Mouse (Mus musculus) limb, embryonic 11.5 days (tissue): ENCODE data around the gene Gm5105. TPM values are rescaled to one million over a fixed set of nuclear protein-coding genes. Genes with fewer than 3 reads are reported as not detected.

ENCODE experiments used
- ATAC-seq: fragments of 200-750 bp; cut with Nextera tagmentation; 2 replicates; pipeline ENCODE4 v1.8.0; 2017; ENCODE audit warnings: low read depth; ENCODE audit not compliant: insufficient number of reproducible peaks, low FRiP score, low TSS enrichment
- DNase-seq: peaks from one replicate; pipeline ENCODE4 v3.0.0-alpha.2; 2015; ENCODE audit warnings: low spot score
- H3K27ac ChIP-seq: fragments of 300-500 bp; sonication (generic); replicated peaks from 2 replicates; pipeline ENCODE4 v1.5.1; 2014; ENCODE audit warnings: low read depth, mild to moderate bottlenecking, low read length
- H3K27me3 ChIP-seq: fragments of 300-500 bp; sonication (generic); 2 replicates; pipeline ENCODE4 v1.6.1; 2014; ENCODE audit warnings: mild to moderate bottlenecking, low read length, mixed read lengths; ENCODE audit not compliant: control insufficient read depth, insufficient read depth
- H3K36me3 ChIP-seq: fragments of 300-500 bp; sonication (generic); 2 replicates; pipeline ENCODE4 v1.6.1; 2014; ENCODE audit warnings: mild to moderate bottlenecking, low read length, moderate library complexity, mixed read lengths; ENCODE audit not compliant: control insufficient read depth, insufficient read depth
- H3K4me1 ChIP-seq: fragments of 300-500 bp; sonication (generic); 2 replicates; pipeline ENCODE4 v1.6.1; 2014; ENCODE audit warnings: low read length, mixed read lengths; ENCODE audit not compliant: control insufficient read depth, insufficient read depth
- H3K4me2 ChIP-seq: fragments of 300-500 bp; sonication (generic); 2 replicates; pipeline ENCODE4 v1.6.1; 2014; ENCODE audit warnings: low read depth, mild to moderate bottlenecking, moderate library complexity; ENCODE audit not compliant: severe bottlenecking
- H3K4me3 ChIP-seq: fragments of 300-500 bp; sonication (generic); 2 replicates; pipeline ENCODE4 v1.5.1; 2014; ENCODE audit warnings: low read depth, low read length
- H3K9ac ChIP-seq: fragments of 300-500 bp; sonication (generic); 2 replicates; pipeline ENCODE4 v1.6.1; 2014; ENCODE audit warnings: mild to moderate bottlenecking, low read length
- H3K9me3 ChIP-seq: fragments of 300-500 bp; sonication (generic); 2 replicates; pipeline ENCODE4 v1.6.1; 2016; ENCODE audit warnings: low read length; ENCODE audit not compliant: control insufficient read depth
- WGBS: fragments of 180-500 bp; shearing (Covaris S2); extraction: QIAGEN DNeasy Blood & Tissue Kit; methylation state at CpG from one replicate; pipeline ENCODE4 v1.1.7; 2014; 5-methylcytosine and 5-hydroxymethylcytosine counted together
- polyA plus RNA-seq: library from polyadenylated mRNA; unstranded; fragments of >200 nt; fragmentation: Nextera tagmentation; extraction: Ambion mirVana; gene quantifications from 2 replicates; pipeline ENCODE4 v1.2.1, GENCODE M21; 2014

Gene Gm5105
- polyA plus RNA-seq, 1 experiment from 2014 or later = not detected

GRCm38 (mm10) chr3:138075209-138075608, 8.0 kb upstream of the Gm5105 start:
- ATAC-seq = no peak
- Histone ChIP-seq H3K36me3 (no peaks in the 10 kb centered on the region), H3K4me3 (no peak overlapping the region), H3K4me1 (no peaks in the 10 kb centered on the region; the same call in 1 of the 2 replicates), H3K9me3 (no peaks in the 10 kb centered on the region), H3K9ac (no peak overlapping the region), H3K27me3 (no peaks in the 10 kb centered on the region), H3K4me2 (no peak overlapping the region), H3K27ac (no peak overlapping the region)
- no peak for DNase-seq
- 82% methylated on average over 8 of the region's 8 CpGs for whole genome bisulfite sequencing

GRCm38 (mm10) chr3:138074214-138074613, 7.0 kb upstream of the Gm5105 start:
- no peak overlapping the region for H3K9ac ChIP-seq
- no peaks in the 10 kb centered on the region for H3K27me3 ChIP-seq
- no peaks in the 10 kb centered on the region for H3K9me3 ChIP-seq
- DNase-seq (no peak), ATAC-seq (peak; percentile 36; the same call in 1 of the 2 replicates)
- no peak overlapping the region for H3K4me3 ChIP-seq
- no peak overlapping the region for H3K27ac ChIP-seq
- no peaks in the 10 kb centered on the region for H3K36me3 ChIP-seq
- H3K4me1 ChIP-seq = no peaks in the 10 kb centered on the region; the same call in 1 of the 2 replicates
- WGBS = 83% methylated on average over 1 of the region's 1 CpGs
- no peak overlapping the region for H3K4me2 ChIP-seq

DNA sequence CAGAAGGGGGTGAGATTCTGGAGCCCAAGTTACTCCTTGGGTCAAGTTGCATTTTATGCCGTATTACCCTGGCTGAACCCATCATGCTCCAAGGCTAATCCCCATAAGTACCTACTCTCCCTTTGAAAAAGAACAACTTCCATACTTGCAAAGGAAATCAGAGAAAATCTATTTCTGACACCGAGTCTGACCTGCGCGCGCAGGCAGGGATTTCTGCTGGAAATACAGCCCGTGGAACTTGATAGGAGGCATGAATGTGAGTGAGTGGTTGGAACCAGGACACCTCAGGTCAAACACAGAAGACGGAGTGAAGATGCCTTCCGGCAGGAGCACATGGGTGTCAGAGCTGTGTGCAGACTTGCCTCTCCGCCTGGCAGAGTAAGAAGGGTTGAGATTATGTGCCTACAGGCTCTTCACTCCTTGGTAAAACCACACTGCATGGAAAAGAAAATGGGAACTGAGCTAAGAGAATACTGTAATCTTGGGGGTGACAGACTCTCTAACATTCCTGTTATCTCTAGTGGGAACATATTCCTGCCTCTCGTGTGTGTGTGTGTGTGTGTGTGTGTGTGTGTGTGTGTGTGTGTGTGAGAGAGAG, 4.4 kb upstream of the Gm5105 start:
- Histone ChIP-seq H3K4me1 (no peaks in the 10 kb centered on the region; the same call in 1 of the 2 replicates), H3K9ac (no peak overlapping the region), H3K4me3 (no peak overlapping the region), H3K36me3 (no peaks in the 10 kb centered on the region), H3K4me2 (no peak overlapping the region), H3K27me3 (no peaks in the 10 kb centered on the region), H3K27ac (no peak overlapping the region), H3K9me3 (no peaks in the 10 kb centered on the region)
- no peak for ATAC-seq
- no peak for DNase-seq
- 82% methylated on average over 10 of the region's 10 CpGs for WGBS

DNA sequence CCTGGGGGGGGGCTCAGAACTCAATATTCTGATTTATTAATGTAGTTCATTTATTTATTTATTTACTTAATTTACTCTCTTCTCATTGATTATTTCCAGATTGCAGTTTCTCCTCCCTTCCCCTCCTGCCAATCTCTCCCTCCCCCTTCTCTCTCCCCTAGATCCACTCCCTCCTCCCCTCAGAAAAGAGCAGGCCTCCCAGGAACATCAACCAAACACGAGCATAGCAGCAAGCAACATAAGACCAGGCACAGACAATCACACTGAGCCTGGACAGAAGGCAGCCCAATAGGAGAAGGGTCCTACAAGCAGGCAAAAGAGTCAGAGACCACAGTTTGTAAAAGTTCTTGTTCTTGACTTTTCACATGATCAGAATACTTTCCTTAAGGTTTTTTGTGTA, 3.8 kb upstream of the Gm5105 start:
- ATAC-seq = no peak
- Histone ChIP-seq H3K4me1 (no peaks in the 10 kb centered on the region; the same call in 1 of the 2 replicates), H3K9me3 (no peaks in the 10 kb centered on the region), H3K9ac (no peak overlapping the region), H3K27ac (no peak overlapping the region), H3K27me3 (no peaks in the 10 kb centered on the region), H3K4me3 (no peak overlapping the region), H3K36me3 (no peaks in the 10 kb centered on the region), H3K4me2 (no peak overlapping the region)
- WGBS = 4% methylated on average over 1 of the region's 1 CpGs
- DNase-seq = peak; percentile 34

DNA sequence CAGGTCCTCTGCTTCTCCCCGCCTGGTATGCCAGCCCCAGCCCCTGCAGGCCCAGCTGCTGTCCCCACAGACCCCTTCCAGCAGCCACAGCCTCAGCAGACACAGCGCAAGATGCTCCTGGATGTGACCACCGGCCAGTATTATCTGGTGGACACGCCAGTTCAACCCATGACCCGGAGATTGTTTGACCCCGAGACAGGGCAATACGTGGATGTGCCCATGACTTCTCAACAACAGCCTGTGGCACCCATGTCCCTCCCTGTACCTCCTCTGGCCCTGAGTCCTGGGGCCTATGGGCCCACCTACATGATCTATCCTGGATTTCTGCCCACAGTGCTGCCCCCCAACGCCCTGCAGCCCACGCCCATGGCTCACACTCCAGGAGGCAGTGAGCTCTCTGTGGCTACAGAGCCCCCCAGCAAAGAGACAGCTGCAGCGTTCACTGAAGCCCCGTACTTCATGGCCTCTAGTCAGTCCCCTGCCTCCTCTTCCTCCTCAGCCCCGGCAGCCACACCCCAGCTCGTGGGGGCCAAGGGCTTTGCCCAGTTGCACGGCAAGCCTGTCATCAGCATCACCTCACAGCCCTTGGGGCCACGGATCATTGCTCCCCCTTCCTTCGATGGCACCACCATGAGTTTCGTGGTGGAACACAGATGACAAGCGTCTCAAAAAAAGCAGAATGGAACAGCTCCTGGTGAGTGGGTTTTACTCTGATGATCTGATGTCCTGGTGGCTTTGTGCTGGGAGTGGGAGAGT, 2.7 kb upstream of the Gm5105 start:
- no peaks in the 10 kb centered on the region; the same call in 1 of the 2 replicates for H3K4me1 ChIP-seq
- H3K4me3 ChIP-seq = no peak overlapping the region
- H3K4me2 ChIP-seq = no peak overlapping the region
- no peak overlapping the region for H3K9ac ChIP-seq
- ATAC-seq (no peak), DNase-seq (no peak)
- no peak overlapping the region for H3K27ac ChIP-seq
- H3K27me3 ChIP-seq = no peaks in the 10 kb centered on the region
- 72% methylated on average over 18 of the region's 18 CpGs for WGBS
- no peaks in the 10 kb centered on the region for H3K36me3 ChIP-seq
- no peaks in the 10 kb centered on the region for H3K9me3 ChIP-seq

DNA sequence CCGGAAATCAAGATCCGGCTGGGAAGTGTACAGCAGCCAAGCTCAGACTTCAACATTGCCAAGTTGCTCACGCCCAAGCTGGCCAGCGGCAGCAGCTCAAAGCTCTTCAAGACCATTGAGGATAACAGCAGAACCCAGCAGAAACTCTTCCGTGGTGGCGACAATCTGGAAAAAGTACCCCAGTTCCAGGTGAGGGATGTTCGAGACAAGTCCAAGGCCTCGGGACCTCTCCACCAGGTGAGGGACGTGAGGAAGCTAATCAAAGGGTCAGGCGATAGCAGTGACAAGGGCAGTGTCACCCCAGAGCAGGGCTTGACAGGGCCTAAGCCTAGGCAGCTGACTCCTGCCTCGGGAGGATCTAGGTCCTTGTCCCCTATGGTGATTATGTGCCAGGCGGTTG, 915 bp upstream of the Gm5105 start:
- H3K9me3 ChIP-seq = no peaks in the 10 kb centered on the region
- DNase-seq (no peak), ATAC-seq (no peak)
- H3K9ac ChIP-seq = no peak overlapping the region
- no peaks in the 10 kb centered on the region for H3K27me3 ChIP-seq
- no peak overlapping the region for H3K4me2 ChIP-seq
- H3K36me3 ChIP-seq = no peaks in the 10 kb centered on the region
- no peak overlapping the region for H3K27ac ChIP-seq
- H3K4me3 ChIP-seq = no peak overlapping the region
- no peaks in the 10 kb centered on the region; the same call in 1 of the 2 replicates for H3K4me1 ChIP-seq
- WGBS = 94% methylated on average over 12 of the region's 12 CpGs

DNA sequence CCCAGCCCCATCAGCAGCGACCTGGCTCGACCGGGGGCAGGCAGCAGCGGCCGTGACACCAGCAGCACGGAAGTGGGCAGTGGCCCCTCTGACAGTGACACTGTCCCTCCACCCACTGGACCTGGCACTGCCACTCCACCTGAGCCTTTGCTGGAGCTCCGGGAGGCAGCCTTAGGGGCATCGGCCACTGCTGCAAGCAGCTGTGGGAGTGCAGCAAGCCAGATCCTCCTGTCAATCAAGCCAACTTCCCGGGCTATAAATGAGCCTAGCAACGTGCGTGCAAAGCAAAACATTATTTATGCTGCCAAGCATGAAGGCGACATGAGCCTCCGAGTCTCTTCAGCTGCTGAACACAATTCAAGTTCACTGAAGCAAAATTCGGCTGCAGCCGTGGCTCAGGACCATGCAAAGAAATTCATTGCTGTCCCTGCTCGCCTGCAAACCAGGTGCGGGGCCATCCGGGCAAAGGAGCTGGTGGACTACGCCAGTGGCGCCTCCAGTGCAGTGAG, 786 bp downstream of the Gm5105 start:
- no peaks in the 10 kb centered on the region for H3K9me3 ChIP-seq
- H3K27me3 ChIP-seq = no peaks in the 10 kb centered on the region
- DNase-seq = no peak
- H3K4me2 ChIP-seq = no peak overlapping the region
- no peak overlapping the region for H3K4me3 ChIP-seq
- no peak overlapping the region for H3K27ac ChIP-seq
- no peaks in the 10 kb centered on the region for H3K36me3 ChIP-seq
- no peaks in the 10 kb centered on the region; the same call in 1 of the 2 replicates for H3K4me1 ChIP-seq
- 85% methylated on average over 20 of the region's 20 CpGs for WGBS
- no peak for ATAC-seq
- no peak overlapping the region for H3K9ac ChIP-seq

DNA sequence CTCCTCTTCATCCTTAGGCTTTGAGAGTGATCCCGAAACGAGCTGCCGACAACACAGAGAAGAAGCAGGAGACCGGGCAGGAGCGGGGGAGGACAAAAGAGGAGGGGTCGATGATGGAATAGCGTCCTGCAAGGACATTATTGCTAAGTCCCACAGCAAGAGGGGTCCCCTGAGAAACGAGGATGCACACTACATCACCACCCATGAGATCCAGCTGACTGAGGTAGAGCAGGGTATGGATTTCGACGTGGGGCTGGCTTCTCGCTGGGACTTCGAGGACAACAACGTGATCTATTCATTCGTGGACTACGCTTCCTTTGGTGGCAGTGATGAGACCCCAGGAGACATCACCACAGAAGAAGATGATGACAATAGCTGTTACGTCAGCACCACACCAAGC, 1.3 kb downstream of the Gm5105 start:
- Histone ChIP-seq H3K27me3 (no peaks in the 10 kb centered on the region), H3K9ac (no peak overlapping the region), H3K27ac (no peak overlapping the region), H3K36me3 (no peaks in the 10 kb centered on the region), H3K9me3 (no peaks in the 10 kb centered on the region), H3K4me3 (no peak overlapping the region), H3K4me2 (no peak overlapping the region), H3K4me1 (no peaks in the 10 kb centered on the region; the same call in 1 of the 2 replicates)
- DNase-seq = no peak
- WGBS = 89% methylated on average over 16 of the region's 16 CpGs
- ATAC-seq = no peak
